Mouse (Mus musculus) liver, postnatal 0 days (tissue): ENCODE measurements around the gene Rtn4ip1. TPM values are rescaled to one million over a fixed set of nuclear protein-coding genes. Genes with fewer than 3 reads are reported as not detected.

Source experiments
- ATAC-seq: fragments of 200-750 bp; cut with Nextera tagmentation; 2 replicates; pipeline ENCODE4 v1.8.0; 2017; ENCODE audit warnings: mild to moderate bottlenecking, moderate library complexity
- DNase-seq: peaks from one replicate; pipeline ENCODE4 v3.0.0-alpha.2; 2016
- H3K27ac ChIP-seq: fragments of 300-500 bp; sonication (generic); 2 replicates; pipeline ENCODE4 v1.5.1; 2014; ENCODE audit warnings: antibody characterized with exemption, moderate library complexity, mild to moderate bottlenecking, low read depth
- H3K27me3 ChIP-seq: fragments of 300-500 bp; sonication (generic); 2 replicates; pipeline ENCODE4 v1.6.1; 2014; ENCODE audit warnings: low read length, control low read depth, mixed read lengths; ENCODE audit not compliant: insufficient read depth
- H3K36me3 ChIP-seq: fragments of 300-500 bp; sonication (generic); replicated peaks from 2 replicates; pipeline ENCODE4 v1.6.1; 2014; ENCODE audit warnings: mild to moderate bottlenecking, control low read depth, low read length, moderate library complexity, mixed read lengths; ENCODE audit not compliant: insufficient read depth
- H3K4me1 ChIP-seq: fragments of 300-500 bp; sonication (generic); 2 replicates; pipeline ENCODE4 v1.6.1; 2014; ENCODE audit warnings: antibody characterized with exemption, mild to moderate bottlenecking, control low read depth; ENCODE audit not compliant: insufficient read depth
- H3K4me2 ChIP-seq: fragments of 300-500 bp; sonication (generic); 2 replicates; pipeline ENCODE4 v1.6.1; 2014; ENCODE audit warnings: low read depth, mild to moderate bottlenecking, low read length, moderate library complexity, mixed read lengths
- H3K4me3 ChIP-seq: fragments of 300-500 bp; sonication (generic); 2 replicates; pipeline ENCODE4 v1.5.1; 2014; ENCODE audit warnings: low read depth, low read length
- H3K9ac ChIP-seq: fragments of 300-500 bp; sonication (generic); replicated peaks from 2 replicates; pipeline ENCODE4 v1.6.1; 2014; ENCODE audit warnings: mild to moderate bottlenecking, moderate library complexity
- H3K9me3 ChIP-seq: fragments of 300-500 bp; sonication (generic); 2 replicates; pipeline ENCODE4 v1.6.1; 2016; ENCODE audit warnings: mild to moderate bottlenecking, control low read depth, low read length, mixed read lengths
- CTCF ChIP-seq: sonication (generic); IDR thresholded peaks from 2 replicates; pipeline ENCODE4 v1.5.1; 2016; ENCODE audit warnings: antibody characterized with exemption, low read depth
- EP300 ChIP-seq: IDR thresholded peaks from 2 replicates; pipeline ENCODE4 v1.6.1; 2016; ENCODE audit warnings: antibody characterized with exemption, low read depth, mild to moderate bottlenecking
- WGBS: fragments of 180-500 bp; shearing (Covaris S2); extraction: QIAGEN DNeasy Blood & Tissue Kit; methylation state at CpG from one replicate; pipeline ENCODE4 v1.1.7; 2014; ENCODE audit not compliant: insufficient replicate concordance; 5-methylcytosine and 5-hydroxymethylcytosine counted together
- polyA plus RNA-seq: library from polyadenylated mRNA; unstranded; fragments of >200 nt; fragmentation: Nextera tagmentation; extraction: Ambion mirVana; gene quantifications from 2 replicates; pipeline ENCODE4 v1.2.1, GENCODE M21; 2015

The Rtn4ip1 gene
- polyA plus RNA-seq, 1 experiment from 2014 or later = 9.6 TPM

- Histone ChIP-seq H3K27ac (0 out of 2 replicates have a peak overlapping the region, but pooled peaks have one; percentile 6), H3K9me3 (no peaks in the 10 kb centered on the region)
These were observed 94.4 kb downstream of the Rtn4ip1 start for GRCm38 (mm10) chr10:43995858-43996650.

GRCm38 (mm10) chr10:43997276-43997675, 95.7 kb downstream of the Rtn4ip1 start:
- no peak for DNase-seq
- Histone ChIP-seq H3K9me3 (no peaks in the 10 kb centered on the region), H3K4me2 (no peak overlapping the region), H3K36me3 (no peaks in the 10 kb centered on the region), H3K4me3 (no peak overlapping the region), H3K27ac (no peak overlapping the region), H3K27me3 (peaks cover 4% of the 10 kb centered on the region; the same call in 1 of the 2 replicates), H3K4me1 (peaks cover 3% of the 10 kb centered on the region; the same call in 1 of the 2 replicates), H3K9ac (no peak overlapping the region)
- TF ChIP-seq EP300 (no peak), CTCF (no peak)
- 79% methylated on average over 10 of the region's 10 CpGs for WGBS
- ATAC-seq = no peak

More at GRCm38 (mm10) chr10:43995858-43996650, 94.4 kb downstream of the Rtn4ip1 start:
- Histone ChIP-seq H3K4me2 (0 out of 2 replicates have a peak overlapping the region, but pooled peaks have one; percentile 29), H3K9ac (no peak overlapping the region), H3K27me3 (peaks cover 2% of the 10 kb centered on the region; the same call in 1 of the 2 replicates), H3K4me1 (peaks cover 3% of the 10 kb centered on the region; the same call in 1 of the 2 replicates), H3K36me3 (no peaks in the 10 kb centered on the region), H3K4me3 (no peak overlapping the region)
- ATAC-seq (no peak), DNase-seq (peak; percentile 41)
- WGBS = 55% methylated on average over 10 of the region's 10 CpGs
- TF ChIP-seq EP300 = no peak
- TF ChIP-seq CTCF = no peak

GRCm38 (mm10) chr10:43998023-43998422, 96.4 kb downstream of the Rtn4ip1 start:
- DNase-seq (no peak), ATAC-seq (no peak)
- H3K4me3 ChIP-seq = no peak overlapping the region
- TF ChIP-seq EP300 = no peak
- TF ChIP-seq CTCF = no peak
- no peaks in the 10 kb centered on the region for H3K36me3 ChIP-seq
- H3K27ac ChIP-seq = no peak overlapping the region
- WGBS = 78% methylated on average over 9 of the region's 9 CpGs
- H3K9me3 ChIP-seq = no peaks in the 10 kb centered on the region
- peaks cover 3% of the 10 kb centered on the region; the same call in 1 of the 2 replicates for H3K4me1 ChIP-seq
- H3K9ac ChIP-seq = no peak overlapping the region
- H3K4me2 ChIP-seq = no peak overlapping the region
- peaks cover 4% of the 10 kb centered on the region; the same call in 1 of the 2 replicates for H3K27me3 ChIP-seq

GRCm38 (mm10) chr10:43998503-43999082, 97.0 kb downstream of the Rtn4ip1 start:
- no peak overlapping the region for H3K4me2 ChIP-seq
- no peak for TF ChIP-seq CTCF
- no peak for TF ChIP-seq EP300
- H3K27me3 ChIP-seq = peaks cover 8% of the 10 kb centered on the region
- ATAC-seq (no peak), DNase-seq (no peak)
- no peak overlapping the region for H3K27ac ChIP-seq
- no peak overlapping the region for H3K4me3 ChIP-seq
- H3K36me3 ChIP-seq = no peaks in the 10 kb centered on the region
- 59% methylated on average over 8 of the region's 8 CpGs for WGBS
- H3K9me3 ChIP-seq = no peaks in the 10 kb centered on the region
- H3K9ac ChIP-seq = no peak overlapping the region
- H3K4me1 ChIP-seq = peaks cover 3% of the 10 kb centered on the region; the same call in 1 of the 2 replicates

- peaks cover 25% of the 10 kb centered on the region for H3K27me3 ChIP-seq
- ATAC-seq = no peak
- H3K9ac ChIP-seq = no peak overlapping the region
- H3K4me2 ChIP-seq = no peak overlapping the region
- H3K27ac ChIP-seq = no peak overlapping the region
- H3K36me3 ChIP-seq = no peaks in the 10 kb centered on the region
- H3K9me3 ChIP-seq = no peaks in the 10 kb centered on the region
- no peak for DNase-seq
- peaks cover 5% of the 10 kb centered on the region; the same call in 1 of the 2 replicates for H3K4me1 ChIP-seq
- TF ChIP-seq EP300 (no peak), CTCF (no peak)
- WGBS = 50% methylated on average over 2 of the region's 2 CpGs
- H3K4me3 ChIP-seq = no peak overlapping the region
These were observed 98.7 kb downstream of the Rtn4ip1 start for GRCm38 (mm10) chr10:44000156-44000865.
